Mouse (Mus musculus) central nervous system, embryonic 14 days (tissue): ENCODE data around the gene Stip1. TPM values are rescaled to one million over a fixed set of nuclear protein-coding genes. Genes with fewer than 3 reads are reported as not detected.

Experiments used
- polyA plus RNA-seq: library from polyadenylated mRNA; depleted of rRNA; stranded (reverse); fragments of >200 nt; gene quantifications from 2 replicates; pipeline ENCODE4 v1.2.3, GENCODE M21; 2012; rRNA removed

Stip1 gene
- 177 and 196 TPM in 2 replicates for polyA plus RNA-seq

GRCm38 (mm10) chr19:7039841-7040636 lies at the start of gene Stip1:
TSS of gene Stip1 (minus strand) at chr19:7039967.

GRCm38 (mm10) chr19:7056248-7057087 lies 16.7 kb upstream of the Stip1 start, which contains the start of gene Macrod1:
TSS of gene Macrod1 (plus strand) at chr19:7056810.

GRCm38 (mm10) chr19:7019191-7019590 lies 20.6 kb downstream of the Stip1 start, which contains the start of gene Fermt3:
TSS of gene Fermt3 (minus strand) at chr19:7019469.

GRCm38 (mm10) chr19:6996006-6996405 lies 43.8 kb downstream of the Stip1 start, which contains the start of the genes Nudt22 and Trpt1:
TSS of gene Nudt22 (minus strand) at chr19:6996117.
TSS of gene Trpt1 (plus strand) at chr19:6996131.

GRCm38 (mm10) chr19:6992011-6992858 lies 47.5 kb downstream of the Stip1 start, which contains the start of gene Dnajc4:
TSS of gene Dnajc4 (minus strand) at chr19:6992572.

GRCm38 (mm10) chr19:6987061-6987903 lies 52.5 kb downstream of the Stip1 start, which contains the start of gene Vegfb:
TSS of gene Vegfb (minus strand) at chr19:6987651.

GRCm38 (mm10) chr19:6980381-6981093 lies 59.2 kb downstream of the Stip1 start, which contains the start of gene Fkbp2:
TSS of gene Fkbp2 (minus strand) at chr19:6980501.

GRCm38 (mm10) chr19:6975537-6976521 lies 63.9 kb downstream of the Stip1 start, which contains the start of gene Plcb3:
TSS of gene Plcb3 (minus strand) at chr19:6976470.

GRCm38 (mm10) chr19:6974211-6975205 lies 65.3 kb downstream of the Stip1 start, which contains the start of gene Ppp1r14b:
TSS of gene Ppp1r14b (plus strand) at chr19:6974968.

Other genes with a start within 250 kb of the Stip1 start
- 5.8 and 10.8 TPM in 2 replicates for gene Rps6ka4, start 199.3 kb downstream of the Stip1 start, polyA plus RNA-seq
- 1.2 and 1.5 TPM in 2 replicates for gene Ccdc88b, start 181.8 kb downstream of the Stip1 start, polyA plus RNA-seq
- gene Trmt112, start 130.3 kb downstream of the Stip1 start, polyA plus RNA-seq, result 154 and 159 TPM in 2 replicates
- gene Prdx5, start 129.9 kb downstream of the Stip1 start, polyA plus RNA-seq, result 175 and 190 TPM in 2 replicates
- 32.1 and 36.0 TPM in 2 replicates for gene Esrra, start 118.2 kb downstream of the Stip1 start, polyA plus RNA-seq
- 1.3 and 2.5 TPM in 2 replicates for gene Catsperz, start 114.6 kb downstream of the Stip1 start, polyA plus RNA-seq
- 1.2 and 1.7 TPM in 2 replicates for gene Kcnk4, start 105.5 kb downstream of the Stip1 start, polyA plus RNA-seq
- gene Bad, start 98.1 kb downstream of the Stip1 start, polyA plus RNA-seq, result 66.9 and 72.7 TPM in 2 replicates
- 68.1 and 72.4 TPM in 2 replicates for gene Gpr137, start 97.5 kb downstream of the Stip1 start, polyA plus RNA-seq
- gene Ppp1r14b, start 65.0 kb downstream of the Stip1 start, polyA plus RNA-seq, result 339 and 374 TPM in 2 replicates
- gene Plcb3, start 63.5 kb downstream of the Stip1 start, polyA plus RNA-seq, result 26.2 and 38.2 TPM in 2 replicates
- gene Fkbp2, start 59.5 kb downstream of the Stip1 start, polyA plus RNA-seq, result 61.1 and 75.9 TPM in 2 replicates
- gene Vegfb, start 52.3 kb downstream of the Stip1 start, polyA plus RNA-seq, result 30.0 and 38.5 TPM in 2 replicates
- gene Dnajc4, start 47.4 kb downstream of the Stip1 start, polyA plus RNA-seq, result 30.4 and 31.6 TPM in 2 replicates
- gene Nudt22, start 43.9 kb downstream of the Stip1 start, polyA plus RNA-seq, result 16.0 and 16.1 TPM in 2 replicates
- gene Trpt1, start 43.8 kb downstream of the Stip1 start, polyA plus RNA-seq, result 16.4 and 18.5 TPM in 2 replicates
- 5.4 and 5.5 TPM in 2 replicates for gene Fermt3, start 20.5 kb downstream of the Stip1 start, polyA plus RNA-seq
- gene Macrod1, start 16.8 kb upstream of the Stip1 start, polyA plus RNA-seq, result 5.6 and 9.3 TPM in 2 replicates
- 3.0 and 3.3 TPM in 2 replicates for gene Flrt1, start 65.8 kb upstream of the Stip1 start, polyA plus RNA-seq
- gene Otub1, start 166.3 kb upstream of the Stip1 start, polyA plus RNA-seq, result 162 and 172 TPM in 2 replicates
- gene Cox8a, start 177.6 kb upstream of the Stip1 start, polyA plus RNA-seq, result 562 and 588 TPM in 2 replicates
- gene Naa40, start 201.2 kb upstream of the Stip1 start, polyA plus RNA-seq, result 68.7 and 70.7 TPM in 2 replicates
- gene Rcor2, start 227.4 kb upstream of the Stip1 start, polyA plus RNA-seq, result 148 and 215 TPM in 2 replicates